Mouse (Mus musculus): ENCODE results near the gene Plbd1. TPM values are rescaled to one million over a fixed set of nuclear protein-coding genes. Genes with fewer than 3 reads are reported as not detected.

Gene Plbd1
- polyA plus RNA-seq, 1 experiment from 2014 or later: 4.0 TPM

DNA sequence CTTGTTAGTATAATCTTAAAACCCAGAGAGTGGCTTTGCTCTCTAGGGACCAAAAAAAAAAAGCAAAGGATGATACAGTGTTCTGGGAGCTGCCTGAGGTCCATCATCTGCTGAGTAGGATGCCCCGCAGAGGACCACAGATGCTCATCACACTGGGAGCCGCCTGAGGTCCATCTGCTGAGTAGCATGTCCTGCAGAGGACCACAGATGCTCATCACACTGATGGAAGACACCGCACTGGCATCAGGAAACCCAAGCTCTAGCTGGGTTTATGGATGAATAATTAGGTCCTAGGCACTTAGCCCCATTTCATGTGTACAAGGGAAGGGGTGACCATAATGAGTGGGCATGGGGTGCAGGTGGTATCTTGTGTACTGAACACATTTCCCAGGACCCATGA lies 47.6 kb downstream of the Plbd1 start:
- peaks cover 6% of the 10 kb centered on the region; the same call in 1 of the 2 replicates for H3K9me3 ChIP-seq (ENCODE audit: control insufficient read depth, low read length)

GRCm38 (mm10) chr6:136612312-136612711 lies 49.4 kb downstream of the Plbd1 start:
- Histone ChIP-seq H3K4me3 (ENCODE audit: low read length) (no peak overlapping the region), H3K27me3 (ENCODE audit: control insufficient read depth, insufficient read depth, low read length) (no peaks in the 10 kb centered on the region), H3K4me2 (replicated peaks; ENCODE audit: low read depth, low read length) (no peak overlapping the region), H3K27ac (ENCODE audit: low read depth, low read length) (no peak overlapping the region), H3K4me1 (ENCODE audit: control insufficient read depth, insufficient read depth, low read length) (no peaks in the 10 kb centered on the region), H3K36me3 (ENCODE audit: control insufficient read depth, insufficient read depth, low read length) (peaks cover 28% of the 10 kb centered on the region), H3K9me3 (ENCODE audit: control insufficient read depth, low read length) (peaks cover 6% of the 10 kb centered on the region; the same call in 1 of the 2 replicates), H3K9ac (ENCODE audit: low read depth, low read length) (no peak overlapping the region)
- WGBS: 95% methylated on average over 3 of the region's 3 CpGs
- no peak for ATAC-seq (ENCODE audit: low FRiP score, low TSS enrichment)

More for the DNA sequence above, 47.6 kb downstream of the Plbd1 start:
- no peak for ATAC-seq (ENCODE audit: low FRiP score, low TSS enrichment)
- Histone ChIP-seq H3K27ac (ENCODE audit: low read depth, low read length) (no peak overlapping the region), H3K4me3 (ENCODE audit: low read length) (no peak overlapping the region), H3K4me1 (ENCODE audit: control insufficient read depth, insufficient read depth, low read length) (no peaks in the 10 kb centered on the region), H3K36me3 (ENCODE audit: control insufficient read depth, insufficient read depth, low read length) (peaks cover 13% of the 10 kb centered on the region; the same call in 1 of the 2 replicates), H3K27me3 (ENCODE audit: control insufficient read depth, insufficient read depth, low read length) (no peaks in the 10 kb centered on the region), H3K9ac (ENCODE audit: low read depth, low read length) (no peak overlapping the region), H3K4me2 (replicated peaks; ENCODE audit: low read depth, low read length) (no peak overlapping the region)
- 94% methylated on average over 3 of the region's 3 CpGs for WGBS

DNA sequence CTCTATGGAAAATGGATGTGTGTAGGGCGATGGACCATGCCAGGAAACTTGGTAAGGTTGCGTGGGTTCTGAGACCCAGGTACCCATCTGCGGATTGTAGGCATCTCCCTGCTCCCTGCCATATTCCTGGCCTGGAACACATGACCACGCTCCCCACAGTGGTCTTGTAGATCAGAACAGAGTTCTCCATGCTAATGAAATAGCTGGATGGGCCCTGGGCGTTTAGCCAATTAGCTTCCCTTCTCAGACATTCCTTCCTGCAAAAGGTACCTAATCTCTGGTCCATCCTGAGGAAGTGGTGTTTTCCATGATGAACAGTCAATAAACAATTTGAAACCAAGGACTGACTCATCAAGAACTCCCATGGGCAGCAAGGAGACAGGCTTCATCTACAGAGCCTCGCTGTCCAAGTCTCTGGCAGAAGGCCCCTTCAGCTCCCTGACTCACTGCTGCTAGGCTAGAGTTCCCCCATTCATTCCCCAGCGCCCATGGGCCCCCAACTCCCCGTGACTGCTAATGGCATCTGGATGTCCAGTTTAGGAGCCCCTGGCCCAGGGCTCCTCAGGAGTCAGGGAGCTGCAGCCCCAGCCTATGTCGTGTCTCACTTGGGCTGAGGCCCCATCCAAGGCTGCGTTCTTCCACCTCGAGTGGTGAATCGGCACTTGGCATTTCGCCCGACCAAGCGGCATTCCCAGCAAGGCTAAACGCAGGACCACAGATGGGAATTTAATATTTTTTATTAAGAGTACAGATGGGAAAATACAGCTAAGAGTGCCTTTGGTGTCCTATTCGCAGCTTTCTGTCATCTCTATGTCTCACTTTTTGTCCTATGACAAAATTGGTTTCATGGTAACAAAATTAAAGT lies 50.1 kb downstream of the Plbd1 start:
- no peaks in the 10 kb centered on the region for H3K27me3 ChIP-seq (ENCODE audit: control insufficient read depth, insufficient read depth, low read length)
- no peak overlapping the region for H3K4me3 ChIP-seq (ENCODE audit: low read length)
- H3K9me3 ChIP-seq (ENCODE audit: control insufficient read depth, low read length): peaks cover 6% of the 10 kb centered on the region; the same call in 1 of the 2 replicates
- ATAC-seq (ENCODE audit: low FRiP score, low TSS enrichment): no peak
- no peak overlapping the region for H3K9ac ChIP-seq (ENCODE audit: low read depth, low read length)
- WGBS: 95% methylated on average over 17 of the region's 17 CpGs
- no peak overlapping the region for H3K27ac ChIP-seq (ENCODE audit: low read depth, low read length)
- peaks cover 35% of the 10 kb centered on the region for H3K36me3 ChIP-seq (ENCODE audit: control insufficient read depth, insufficient read depth, low read length)
- no peaks in the 10 kb centered on the region for H3K4me1 ChIP-seq (ENCODE audit: control insufficient read depth, insufficient read depth, low read length)
- no peak overlapping the region for H3K4me2 ChIP-seq (replicated peaks; ENCODE audit: low read depth, low read length)

- Histone ChIP-seq H3K9me3 (ENCODE audit: control insufficient read depth, low read length) (no peaks in the 10 kb centered on the region), H3K4me2 (replicated peaks; ENCODE audit: low read depth, low read length) (no peak overlapping the region), H3K27me3 (ENCODE audit: control insufficient read depth, insufficient read depth, low read length) (no peaks in the 10 kb centered on the region), H3K27ac (ENCODE audit: low read depth, low read length) (no peak overlapping the region), H3K9ac (ENCODE audit: low read depth, low read length) (no peak overlapping the region), H3K4me3 (ENCODE audit: low read length) (no peak overlapping the region), H3K4me1 (ENCODE audit: control insufficient read depth, insufficient read depth, low read length) (no peaks in the 10 kb centered on the region), H3K36me3 (ENCODE audit: control insufficient read depth, insufficient read depth, low read length) (peaks cover 84% of the 10 kb centered on the region)
- no peak for ATAC-seq (ENCODE audit: low FRiP score, low TSS enrichment)
- 85% methylated on average over 7 of the region's 7 CpGs for WGBS
Observed at GRCm38 (mm10) chr6:136602601-136603000, 59.1 kb downstream of the Plbd1 start.

DNA sequence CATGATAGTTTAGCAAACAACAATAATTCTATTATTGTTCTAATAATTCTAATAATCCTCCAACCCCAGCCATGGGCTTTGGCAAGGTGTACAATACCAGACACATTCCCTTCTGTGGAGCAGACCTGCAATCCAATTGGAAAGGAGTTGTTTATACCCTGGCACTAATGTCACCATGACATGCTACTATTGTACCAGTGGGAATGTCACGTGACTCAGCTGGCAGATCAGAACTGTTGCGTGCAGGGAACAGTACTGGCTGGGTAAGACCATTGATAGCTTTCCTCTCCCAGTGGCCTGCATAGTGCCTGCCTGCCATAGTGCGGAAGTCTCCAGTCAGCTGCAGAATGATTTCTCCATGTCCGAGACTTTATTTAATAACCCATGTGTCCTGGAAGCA lies 67.2 kb downstream of the Plbd1 start:
- H3K4me3 ChIP-seq (ENCODE audit: low read length): no peak overlapping the region
- no peaks in the 10 kb centered on the region for H3K9me3 ChIP-seq (ENCODE audit: control insufficient read depth, low read length)
- H3K9ac ChIP-seq (ENCODE audit: low read depth, low read length): no peak overlapping the region
- no peak overlapping the region for H3K27ac ChIP-seq (ENCODE audit: low read depth, low read length)
- no peak for ATAC-seq (ENCODE audit: low FRiP score, low TSS enrichment)
- H3K4me1 ChIP-seq (ENCODE audit: control insufficient read depth, insufficient read depth, low read length): no peaks in the 10 kb centered on the region
- WGBS: 95% methylated on average over 4 of the region's 4 CpGs
- H3K4me2 ChIP-seq (replicated peaks; ENCODE audit: low read depth, low read length): no peak overlapping the region
- no peaks in the 10 kb centered on the region for H3K27me3 ChIP-seq (ENCODE audit: control insufficient read depth, insufficient read depth, low read length)
- peaks cover 75% of the 10 kb centered on the region for H3K36me3 ChIP-seq (ENCODE audit: control insufficient read depth, insufficient read depth, low read length)

DNA sequence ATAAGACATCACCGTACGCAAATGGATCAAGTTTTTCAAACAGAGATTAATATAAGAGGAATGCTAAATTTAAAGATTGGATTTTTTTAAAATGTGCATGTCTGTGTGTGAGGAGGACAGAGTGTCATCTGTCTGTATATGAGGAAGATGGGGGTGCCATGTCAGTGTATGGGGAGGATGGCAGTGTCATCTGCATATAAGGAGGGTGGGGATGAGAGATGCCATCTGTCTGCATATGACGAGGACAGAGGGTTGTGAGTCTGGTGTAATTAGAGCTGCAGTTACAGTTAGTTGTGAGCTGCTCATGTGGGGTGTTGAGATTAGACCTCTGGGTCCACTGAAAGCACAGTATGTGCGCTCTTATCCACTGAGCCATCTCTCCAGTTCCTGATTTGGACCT lies 71.0 kb downstream of the Plbd1 start:
- Histone ChIP-seq H3K4me1 (ENCODE audit: control insufficient read depth, insufficient read depth, low read length) (no peaks in the 10 kb centered on the region), H3K9ac (ENCODE audit: low read depth, low read length) (no peak overlapping the region), H3K9me3 (ENCODE audit: control insufficient read depth, low read length) (no peaks in the 10 kb centered on the region), H3K36me3 (ENCODE audit: control insufficient read depth, insufficient read depth, low read length) (peaks cover 77% of the 10 kb centered on the region), H3K4me3 (ENCODE audit: low read length) (no peak overlapping the region), H3K4me2 (replicated peaks; ENCODE audit: low read depth, low read length) (no peak overlapping the region), H3K27ac (ENCODE audit: low read depth, low read length) (no peak overlapping the region), H3K27me3 (ENCODE audit: control insufficient read depth, insufficient read depth, low read length) (no peaks in the 10 kb centered on the region)
- 89% methylated on average over 4 of the region's 4 CpGs for WGBS
- ATAC-seq (ENCODE audit: low FRiP score, low TSS enrichment): no peak

DNA sequence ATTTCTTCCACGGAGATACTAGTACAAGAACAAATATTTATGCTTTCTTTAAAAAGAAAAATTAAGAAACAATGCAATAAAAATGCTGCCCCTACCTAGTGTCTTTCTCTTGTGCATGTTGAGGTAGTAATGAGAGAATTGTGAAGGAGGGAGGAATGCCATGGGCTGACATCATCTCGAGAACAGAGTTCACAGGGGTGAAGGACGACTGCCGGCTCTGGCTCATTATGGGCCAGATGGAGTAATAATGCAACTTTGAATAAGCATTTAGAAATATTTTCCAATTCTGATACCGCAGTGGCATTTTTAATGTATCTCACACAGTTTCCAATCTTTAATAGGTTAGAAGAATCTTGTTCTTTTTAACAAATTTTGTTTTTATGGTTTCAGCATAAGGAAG lies 95.7 kb downstream of the Plbd1 start:
- H3K4me1 ChIP-seq (ENCODE audit: control insufficient read depth, insufficient read depth, low read length): no peaks in the 10 kb centered on the region
- peaks cover 9% of the 10 kb centered on the region; the same call in 1 of the 2 replicates for H3K9me3 ChIP-seq (ENCODE audit: control insufficient read depth, low read length)
- H3K4me3 ChIP-seq (ENCODE audit: low read length): no peak overlapping the region
- H3K36me3 ChIP-seq (ENCODE audit: control insufficient read depth, insufficient read depth, low read length): peaks cover 66% of the 10 kb centered on the region
- H3K27me3 ChIP-seq (ENCODE audit: control insufficient read depth, insufficient read depth, low read length): no peaks in the 10 kb centered on the region
- H3K9ac ChIP-seq (ENCODE audit: low read depth, low read length): no peak overlapping the region
- WGBS: 87% methylated on average over 5 of the region's 5 CpGs
- no peak overlapping the region for H3K27ac ChIP-seq (ENCODE audit: low read depth, low read length)
- ATAC-seq (ENCODE audit: low FRiP score, low TSS enrichment): no peak
- no peak overlapping the region for H3K4me2 ChIP-seq (replicated peaks; ENCODE audit: low read depth, low read length)

Other genes with a start within 250 kb of the Plbd1 start
- gene E330021D16Rik, start 246.4 kb downstream of the Plbd1 start, polyA plus RNA-seq (2014; fragmentation: Nextera tagmentation; extraction: Ambion mirVana): 0.24 and 0.92 TPM in 2 replicates
- 31.3 and 54.2 TPM in 2 replicates for gene Atf7ip, start 155.8 kb downstream of the Plbd1 start, polyA plus RNA-seq (2014; fragmentation: Nextera tagmentation; extraction: Ambion mirVana)
- gene Gucy2c, start 119.8 kb upstream of the Plbd1 start, polyA plus RNA-seq (2014; fragmentation: Nextera tagmentation; extraction: Ambion mirVana): 0.10 TPM in 1 of 2 replicates, not detected in the other
- 1.2 and 2.3 TPM in 2 replicates for gene Hist4h4, start 142.5 kb upstream of the Plbd1 start, polyA plus RNA-seq (2014; fragmentation: Nextera tagmentation; extraction: Ambion mirVana)
- gene H2afj, start 146.3 kb upstream of the Plbd1 start, polyA plus RNA-seq (2014; fragmentation: Nextera tagmentation; extraction: Ambion mirVana): 96.0 and 104 TPM in 2 replicates
- gene BC049715, start 165.7 kb upstream of the Plbd1 start, polyA plus RNA-seq (2014; fragmentation: Nextera tagmentation; extraction: Ambion mirVana): 1.7 and 1.9 TPM in 2 replicates
- 91.5 and 136 TPM in 2 replicates for gene Wbp11, start 166.3 kb upstream of the Plbd1 start, polyA plus RNA-seq (2014; fragmentation: Nextera tagmentation; extraction: Ambion mirVana)
- gene Smco3, start 173.5 kb upstream of the Plbd1 start, polyA plus RNA-seq (2014; fragmentation: Nextera tagmentation; extraction: Ambion mirVana): 1.1 and 1.4 TPM in 2 replicates
- gene Art4, start 195.8 kb upstream of the Plbd1 start, polyA plus RNA-seq (2014; fragmentation: Nextera tagmentation; extraction: Ambion mirVana): 1.7 and 2.2 TPM in 2 replicates
- gene Mgp, start 213.9 kb upstream of the Plbd1 start, polyA plus RNA-seq (2014; fragmentation: Nextera tagmentation; extraction: Ambion mirVana): 168 and 215 TPM in 2 replicates